Mouse (Mus musculus) small intestine, adult 2 months (tissue): ENCODE data around the gene Map3k6.

ENCODE experiments used
- CTCF ChIP-seq: fragments of 200-500 bp; IDR thresholded peaks from 2 replicates; pipeline ENCODE4 v1.5.1; 2012; ENCODE audit warnings: low read depth, mild to moderate bottlenecking, control low read depth, inconsistent platforms, low read length, moderate library complexity, mixed read lengths; ENCODE audit not compliant: insufficient replicate concordance, insufficient read length; ENCODE audit errors: extremely low read depth
- POLR2A ChIP-seq: fragments of 200-500 bp; IDR thresholded peaks from 2 replicates; pipeline ENCODE4 v1.6.1; 2012; ENCODE audit warnings: low read depth, mild to moderate bottlenecking, control low read depth, inconsistent platforms, low read length, moderate library complexity

GRCm38 (mm10) chr4:133281513-133281912, 40.9 kb downstream of the Map3k6 start:
- no peak for TF ChIP-seq POLR2A
- no peak for TF ChIP-seq CTCF
